Mouse (Mus musculus): ENCODE data around the gene Gphn. TPM values are rescaled to one million over a fixed set of nuclear protein-coding genes. Genes with fewer than 3 reads are reported as not detected.

Gphn gene
- total RNA-seq, 4 experiments from 2014 or later: 20.7 to 22.7 (median 22.5) TPM

GRCm38 (mm10) chr12:78693281-78693680, 467.1 kb downstream of the Gphn start:
- DNase-seq (ENCODE audit: low spot score): no peak

- DNase-seq (ENCODE audit: low spot score): no peak
These were observed 491.6 kb downstream of the Gphn start for GRCm38 (mm10) chr12:78717783-78718182.

GRCm38 (mm10) chr12:78727723-78728122, 501.5 kb downstream of the Gphn start:
- no peak for DNase-seq (ENCODE audit: low spot score)

Other genes with a start within 250 kb of the Gphn start
- not detected for gene Gm6657, start 32.1 kb upstream of the Gphn start, total RNA-seq (2022)

All from heart, adult 8-10 months (tissue).